Mouse (Mus musculus): ENCODE measurements around the gene Lhpp.

GRCm38 (mm10) chr7:132711579-132711978 lies 101.1 kb downstream of the Lhpp start:
- TF ChIP-seq POLR2A (IDR thresholded peaks at IDR 0.05; ENCODE audit: insufficient read length, low read depth) = no peak
- TF ChIP-seq MAX (IDR thresholded peaks at IDR 0.05; ENCODE audit: low read depth) = no peak
- no peak for TF ChIP-seq CEBPB (IDR thresholded peaks at IDR 0.05; ENCODE audit: insufficient read depth, poor library complexity, severe bottlenecking)
- no peak for TF ChIP-seq TCF12 (IDR thresholded peaks at IDR 0.05; ENCODE audit: insufficient read depth, poor library complexity, severe bottlenecking)
- TF ChIP-seq USF1 (IDR thresholded peaks at IDR 0.05; ENCODE audit: low read depth) = no peak
- TF ChIP-seq MYOG (IDR thresholded peaks at IDR 0.05; ENCODE audit: control insufficient read depth in 1 of 3, insufficient read depth in 1 of 3, insufficient read length in 2 of 3, low read depth in 2 of 3) = no peak
- no peak for TF ChIP-seq MYOD1 (IDR thresholded peaks at IDR 0.05; ENCODE audit: control insufficient read depth in 1 of 3, insufficient read length in 2 of 3, low read depth in 2 of 3)
- no peak for TF ChIP-seq E2F4 (IDR thresholded peaks at IDR 0.05; ENCODE audit: insufficient read depth)
- TF ChIP-seq POLR2AphosphoS2 (IDR thresholded peaks at IDR 0.05; ENCODE audit: insufficient read length, low read depth) = no peak
- TF ChIP-seq TCF3 (IDR thresholded peaks at IDR 0.05; ENCODE audit: insufficient read length, low read depth) = no peak

All from myocyte (in vitro differentiated cells).